Mouse (Mus musculus) midbrain, embryonic 13.5 days (tissue): Measurements from ENCODE around the gene Creg2. TPM values are rescaled to one million over a fixed set of nuclear protein-coding genes. Genes with fewer than 3 reads are reported as not detected.

Experiments used
- ATAC-seq: fragments of 200-750 bp; cut with Nextera tagmentation; 2 replicates; pipeline ENCODE4 v1.8.0; 2017; ENCODE audit warnings: mild to moderate bottlenecking, moderate TSS enrichment, moderate library complexity
- H3K27ac ChIP-seq: fragments of 300-500 bp; sonication (generic); 2 replicates; pipeline ENCODE4 v1.5.1; 2015; ENCODE audit warnings: inconsistent platforms, mild to moderate bottlenecking, moderate library complexity
- H3K27me3 ChIP-seq: fragments of 300-500 bp; sonication (generic); 2 replicates; pipeline ENCODE4 v1.6.1; 2015; ENCODE audit warnings: mild to moderate bottlenecking, inconsistent platforms
- H3K36me3 ChIP-seq: fragments of 300-500 bp; sonication (generic); 2 replicates; pipeline ENCODE4 v1.6.1; 2015; ENCODE audit warnings: mild to moderate bottlenecking, inconsistent platforms
- H3K4me1 ChIP-seq: fragments of 300-500 bp; sonication (generic); replicated peaks from 2 replicates; pipeline ENCODE4 v1.6.1; 2015; ENCODE audit warnings: inconsistent platforms
- H3K4me2 ChIP-seq: fragments of 300-500 bp; sonication (generic); replicated peaks from 2 replicates; pipeline ENCODE4 v1.6.1; 2015; ENCODE audit warnings: moderate library complexity, mild to moderate bottlenecking, inconsistent platforms
- H3K4me3 ChIP-seq: fragments of 300-500 bp; sonication (generic); replicated peaks from 2 replicates; pipeline ENCODE4 v1.5.1; 2015; ENCODE audit warnings: mild to moderate bottlenecking, inconsistent platforms
- H3K9ac ChIP-seq: fragments of 300-500 bp; sonication (generic); replicated peaks from 2 replicates; pipeline ENCODE4 v1.6.1; 2015; ENCODE audit warnings: mild to moderate bottlenecking, inconsistent platforms
- H3K9me3 ChIP-seq: fragments of 300-500 bp; sonication (generic); 2 replicates; pipeline ENCODE4 v1.6.1; 2016; ENCODE audit warnings: mild to moderate bottlenecking, inconsistent platforms
- WGBS: fragments of 180-500 bp; shearing (Covaris S2); methylation state at CpG from one replicate; pipeline ENCODE4 v1.1.7; 2015; 5-methylcytosine and 5-hydroxymethylcytosine counted together
- polyA plus RNA-seq: library from polyadenylated mRNA; unstranded; fragments of >200 nt; fragmentation: Nextera tagmentation; extraction: Ambion mirVana; gene quantifications from 2 replicates; pipeline ENCODE4 v1.2.1, GENCODE M21; 2015

Gene Creg2
- polyA plus RNA-seq, 1 experiment from 2014 or later = 3.7 TPM

DNA sequence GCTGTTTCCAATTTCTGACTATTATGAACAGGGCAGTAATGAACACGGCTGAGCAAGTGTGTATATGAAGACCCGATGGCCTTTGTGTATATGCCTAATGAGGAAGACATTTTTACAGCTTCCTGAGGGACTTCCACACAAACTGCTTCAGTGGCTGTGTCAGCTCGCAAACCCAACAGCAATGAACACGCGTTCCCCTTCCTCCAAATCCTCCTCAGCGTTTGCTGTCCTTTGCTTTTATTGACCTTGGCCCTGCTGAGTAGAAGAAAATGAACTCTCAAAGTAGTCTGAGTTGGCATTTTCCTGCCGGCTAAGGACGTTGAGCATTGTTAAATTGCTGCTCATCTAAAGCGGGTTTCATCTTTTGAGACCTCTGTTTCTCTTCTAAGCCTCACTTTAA, 65.9 kb downstream of the Creg2 start:
- ATAC-seq = no peak
- Histone ChIP-seq H3K4me1 (no peaks in the 10 kb centered on the region), H3K9ac (no peak overlapping the region), H3K4me3 (no peak overlapping the region), H3K27me3 (no peaks in the 10 kb centered on the region), H3K27ac (no peak overlapping the region), H3K4me2 (no peak overlapping the region), H3K36me3 (no peaks in the 10 kb centered on the region), H3K9me3 (no peaks in the 10 kb centered on the region)
- 89% methylated on average over 9 of the region's 9 CpGs for WGBS

DNA sequence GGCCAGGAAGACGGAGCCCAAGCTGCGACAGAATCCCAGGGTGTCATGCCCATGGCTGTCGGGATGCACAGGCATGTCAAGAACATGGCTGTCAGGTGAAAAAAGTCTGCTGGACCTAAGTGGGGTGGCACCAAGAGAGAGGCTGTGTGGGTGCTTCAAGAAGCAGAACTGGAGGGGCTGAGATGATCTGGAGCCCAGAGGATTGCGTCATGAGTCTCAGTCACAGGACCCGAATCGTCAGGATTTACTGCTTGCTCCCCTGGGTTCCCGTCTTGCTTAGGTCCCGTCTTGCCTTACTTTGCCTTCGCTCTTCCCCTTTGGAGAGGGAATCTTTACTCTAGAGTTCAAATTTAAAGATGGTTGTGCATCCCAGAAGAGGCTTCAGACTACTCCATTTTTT, 68.1 kb downstream of the Creg2 start:
- Histone ChIP-seq H3K4me1 (no peaks in the 10 kb centered on the region), H3K9me3 (no peaks in the 10 kb centered on the region), H3K4me3 (no peak overlapping the region), H3K36me3 (no peaks in the 10 kb centered on the region), H3K4me2 (no peak overlapping the region), H3K27me3 (no peaks in the 10 kb centered on the region), H3K9ac (no peak overlapping the region), H3K27ac (no peak overlapping the region)
- 97% methylated on average over 9 of the region's 9 CpGs for WGBS
- ATAC-seq = no peak

DNA sequence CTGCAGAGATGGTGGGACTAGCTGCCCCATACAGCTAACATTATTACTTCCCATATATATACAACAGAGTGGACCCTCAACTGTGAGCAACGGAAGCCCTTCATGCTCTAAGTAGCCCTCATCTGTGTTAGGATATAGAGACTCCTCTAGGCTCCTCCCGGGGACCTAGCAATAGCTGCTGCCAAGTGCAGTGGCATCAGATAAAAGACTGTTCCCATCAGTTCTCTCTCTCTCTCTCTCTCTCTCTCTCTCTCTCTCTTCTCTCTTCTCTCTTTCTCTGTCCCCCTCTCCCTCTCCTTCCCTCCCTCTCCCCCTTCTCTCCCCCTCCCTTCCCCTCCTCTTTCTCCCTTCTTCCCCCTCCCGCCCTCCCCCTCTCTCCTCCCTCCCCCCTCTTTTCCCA, 70.1 kb downstream of the Creg2 start:
- ATAC-seq = no peak

DNA sequence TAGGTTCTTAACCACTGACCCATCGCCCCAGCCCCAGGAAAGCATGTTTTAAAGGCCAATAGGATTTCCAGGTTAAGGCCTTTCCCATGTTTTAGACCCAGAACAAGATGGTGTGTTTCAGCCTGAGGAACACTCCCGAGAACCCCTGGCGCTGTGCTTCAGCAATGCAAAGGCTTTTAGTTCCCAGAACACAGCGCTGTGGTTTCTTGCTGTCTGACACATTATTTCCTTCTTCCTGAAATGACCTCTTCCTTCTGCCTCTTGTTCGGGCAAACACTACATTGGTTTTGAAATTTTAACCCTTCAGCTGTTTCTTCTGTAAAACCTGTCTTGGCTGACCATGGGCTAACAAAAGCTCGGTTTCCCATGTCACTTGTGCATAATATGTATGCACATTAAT, 72.1 kb downstream of the Creg2 start:
- WGBS = 86% methylated on average over 6 of the region's 6 CpGs
- Histone ChIP-seq H3K9ac (no peak overlapping the region), H3K27ac (no peak overlapping the region), H3K4me1 (peaks cover 24% of the 10 kb centered on the region), H3K4me2 (no peak overlapping the region), H3K9me3 (no peaks in the 10 kb centered on the region), H3K36me3 (no peaks in the 10 kb centered on the region), H3K4me3 (no peak overlapping the region), H3K27me3 (no peaks in the 10 kb centered on the region)
- no peak for ATAC-seq

More for the DNA sequence above, 70.1 kb downstream of the Creg2 start:
- H3K27ac ChIP-seq = no peak overlapping the region
- H3K4me3 ChIP-seq = no peak overlapping the region
- H3K4me2 ChIP-seq = no peak overlapping the region
- no peaks in the 10 kb centered on the region for H3K36me3 ChIP-seq
- peaks cover 6% of the 10 kb centered on the region; the same call in 1 of the 2 replicates for H3K4me1 ChIP-seq
- no peak overlapping the region for H3K9ac ChIP-seq
- WGBS = 83% methylated on average over 2 of the region's 3 CpGs
- no peaks in the 10 kb centered on the region for H3K9me3 ChIP-seq
- no peaks in the 10 kb centered on the region for H3K27me3 ChIP-seq

DNA sequence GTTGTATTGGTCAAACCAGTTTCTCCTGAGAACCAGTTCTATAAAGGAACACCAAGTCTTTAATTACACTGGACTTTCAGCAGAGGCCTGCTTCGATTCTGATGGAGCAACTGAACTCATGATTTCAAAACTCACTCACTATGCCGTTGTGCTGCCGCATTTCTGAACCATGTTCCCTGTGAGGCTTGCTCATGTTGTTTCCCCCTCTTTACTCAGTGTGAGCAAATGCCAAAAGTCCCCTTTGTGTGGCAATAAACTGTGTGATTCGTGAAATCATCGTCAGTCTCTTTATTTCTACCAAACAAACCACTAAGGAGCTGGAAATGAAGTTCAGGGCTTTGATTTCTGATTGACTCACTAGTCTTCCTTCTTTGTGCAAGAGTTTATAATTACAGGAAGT, 72.8 kb downstream of the Creg2 start:
- no peak for ATAC-seq
- Histone ChIP-seq H3K9ac (no peak overlapping the region), H3K4me1 (peaks cover 26% of the 10 kb centered on the region), H3K4me3 (no peak overlapping the region), H3K27me3 (no peaks in the 10 kb centered on the region), H3K4me2 (no peak overlapping the region), H3K9me3 (no peaks in the 10 kb centered on the region), H3K27ac (no peak overlapping the region), H3K36me3 (no peaks in the 10 kb centered on the region)
- 91% methylated on average over 5 of the region's 5 CpGs for WGBS

DNA sequence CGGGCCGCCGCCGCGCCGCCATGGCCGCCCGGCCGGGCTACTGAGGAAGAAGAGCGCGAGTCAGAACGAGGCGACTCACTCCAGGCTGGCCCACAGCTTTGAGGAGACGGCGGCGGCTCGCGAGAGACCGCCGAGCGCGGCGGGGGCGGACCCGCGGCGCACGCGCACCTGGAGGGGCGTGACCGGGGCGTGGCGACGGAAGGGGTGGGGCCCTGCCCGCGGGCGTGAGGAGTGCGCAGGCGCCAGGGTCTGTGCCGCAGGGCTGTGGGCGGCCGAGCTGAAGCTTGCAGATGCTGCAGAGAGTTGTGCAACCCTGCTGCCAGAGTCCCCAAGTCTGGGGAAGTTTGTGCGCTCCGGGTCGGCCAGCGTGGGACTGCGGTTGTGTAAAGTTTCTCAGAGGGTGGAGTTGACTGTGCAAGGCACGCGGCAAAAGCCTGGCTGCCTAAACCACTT, 74.0 kb downstream of the Creg2 start, which contains the start of gene Rnf149:
Gene Rnf149 (minus strand): TSS at position 153 of the 453 bp plus-strand sequence.
- Histone ChIP-seq H3K4me1 (peaks cover 26% of the 10 kb centered on the region), H3K27me3 (no peaks in the 10 kb centered on the region), H3K4me2 (peak within 1 kb of the TSS; percentile 77), H3K9ac (peak within 1 kb of the TSS; percentile 91), H3K4me3 (peak within 1 kb of the TSS; percentile 89), H3K36me3 (no peaks in the 10 kb centered on the region), H3K27ac (peak within 1 kb of the TSS; percentile 98), H3K9me3 (no peaks in the 10 kb centered on the region)
- peak; percentile 98 for ATAC-seq
- WGBS = under 1% methylated on average over 48 of the region's 49 CpGs

DNA sequence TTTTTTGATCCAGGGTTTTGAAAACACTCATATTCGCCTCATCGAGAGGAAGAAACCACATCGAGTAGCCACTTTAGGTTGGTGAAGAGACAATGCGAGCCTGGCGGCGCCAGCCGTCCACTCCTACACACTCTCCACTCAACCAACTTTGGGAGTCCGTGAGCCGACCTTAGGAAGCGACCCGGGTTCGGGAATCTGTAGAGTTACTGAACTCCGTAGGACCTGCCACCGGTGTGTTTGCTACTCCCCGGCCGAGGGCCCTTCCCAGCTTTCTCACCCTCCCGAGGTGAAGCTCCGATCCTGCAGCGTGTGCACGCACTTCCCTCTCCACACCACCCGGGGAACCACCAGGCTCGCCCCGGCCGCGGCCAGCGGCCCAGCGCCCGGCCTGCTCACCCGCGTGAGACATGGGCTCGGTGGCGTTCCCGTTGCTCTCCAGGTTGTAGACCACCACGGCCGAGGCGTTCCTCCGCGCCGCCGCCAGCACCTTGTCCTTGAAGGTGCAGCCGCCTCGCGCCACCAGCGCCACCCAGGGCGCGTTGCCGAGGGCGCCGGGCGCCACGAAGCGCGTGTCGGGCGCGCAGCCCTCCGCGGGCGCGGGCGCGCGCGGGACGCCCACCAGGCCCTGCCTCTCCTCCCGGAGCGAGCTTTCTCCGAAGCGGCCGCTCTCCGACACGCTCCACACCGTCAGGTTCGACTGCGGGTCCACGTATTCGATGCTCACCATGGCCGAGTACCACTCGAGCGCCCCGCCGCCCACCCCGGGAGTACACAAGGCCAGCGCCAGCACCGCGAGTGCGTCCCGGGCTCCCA, 74.6 kb downstream of the Creg2 start:
- peak overlapping the region; percentile 77 for H3K4me2 ChIP-seq
- ATAC-seq = peak; percentile 92
- no peaks in the 10 kb centered on the region for H3K36me3 ChIP-seq
- no peaks in the 10 kb centered on the region for H3K9me3 ChIP-seq
- H3K27ac ChIP-seq = peak overlapping the region; percentile 98
- peaks cover 26% of the 10 kb centered on the region for H3K4me1 ChIP-seq
- peak overlapping the region; percentile 89 for H3K4me3 ChIP-seq
- no peaks in the 10 kb centered on the region for H3K27me3 ChIP-seq
- peak overlapping the region; percentile 91 for H3K9ac ChIP-seq
- WGBS = under 1% methylated on average over 86 of the region's 88 CpGs

DNA sequence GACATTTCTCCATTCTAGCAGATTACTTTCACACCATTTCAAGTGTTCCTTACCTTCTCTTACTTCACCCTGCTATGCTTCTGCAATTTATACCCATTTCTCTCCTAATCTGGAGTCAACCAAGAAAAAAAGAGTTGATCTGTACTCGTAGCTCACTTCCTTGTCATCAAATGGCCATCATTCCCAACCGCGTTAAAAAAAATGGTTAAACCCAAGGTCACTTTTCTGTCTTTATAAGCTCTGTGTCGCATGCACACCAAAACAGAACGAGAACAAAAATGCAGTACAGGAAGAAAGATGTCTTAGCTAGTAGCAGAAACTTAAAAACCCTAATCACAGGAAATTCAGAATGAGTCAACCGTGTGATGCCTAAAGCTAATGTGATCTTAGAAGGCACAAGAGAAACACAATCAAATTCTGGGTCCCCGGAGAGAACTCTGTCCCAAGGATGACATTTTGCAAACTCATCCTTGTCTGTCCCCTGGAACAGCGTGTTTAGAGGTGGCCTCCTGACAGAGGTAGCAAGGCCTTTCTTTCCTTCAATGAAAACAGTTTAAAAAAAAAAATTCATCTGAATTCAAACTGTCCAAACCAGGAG, 75.4 kb downstream of the Creg2 start:
- Histone ChIP-seq H3K4me1 (peaks cover 26% of the 10 kb centered on the region), H3K9ac (peak overlapping the region; percentile 91), H3K27ac (peak overlapping the region; percentile 98; the same call in 1 of the 2 replicates), H3K9me3 (no peaks in the 10 kb centered on the region), H3K4me3 (peak overlapping the region; percentile 89), H3K4me2 (peak overlapping the region; percentile 77), H3K36me3 (no peaks in the 10 kb centered on the region), H3K27me3 (no peaks in the 10 kb centered on the region)
- no peak for ATAC-seq
- WGBS = 22% methylated on average over 8 of the region's 8 CpGs

DNA sequence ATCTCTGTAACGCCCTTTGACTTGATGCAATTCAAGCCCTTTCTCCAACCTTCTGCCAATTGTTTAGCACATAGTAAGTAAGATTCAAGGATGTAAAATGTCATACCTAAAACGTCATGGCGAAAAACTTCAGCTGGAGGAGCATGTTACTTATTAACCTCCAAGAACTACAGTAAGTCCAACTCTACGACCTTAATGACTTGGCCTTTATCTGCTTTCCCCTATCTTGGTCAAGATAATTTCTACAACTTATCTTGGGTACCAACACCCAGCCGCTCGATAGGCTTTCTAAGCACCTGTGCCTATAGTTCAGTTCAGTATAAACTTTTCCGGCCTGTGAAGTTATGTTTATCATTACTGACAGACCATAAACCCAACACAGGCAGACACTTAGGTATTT, 77.4 kb downstream of the Creg2 start:
- H3K27ac ChIP-seq = no peak overlapping the region
- H3K4me3 ChIP-seq = no peak overlapping the region
- H3K9me3 ChIP-seq = no peaks in the 10 kb centered on the region
- peaks cover 26% of the 10 kb centered on the region for H3K4me1 ChIP-seq
- H3K36me3 ChIP-seq = no peaks in the 10 kb centered on the region
- no peaks in the 10 kb centered on the region for H3K27me3 ChIP-seq
- H3K9ac ChIP-seq = no peak overlapping the region
- 94% methylated on average over 7 of the region's 7 CpGs for WGBS
- H3K4me2 ChIP-seq = no peak overlapping the region
- ATAC-seq = no peak

DNA sequence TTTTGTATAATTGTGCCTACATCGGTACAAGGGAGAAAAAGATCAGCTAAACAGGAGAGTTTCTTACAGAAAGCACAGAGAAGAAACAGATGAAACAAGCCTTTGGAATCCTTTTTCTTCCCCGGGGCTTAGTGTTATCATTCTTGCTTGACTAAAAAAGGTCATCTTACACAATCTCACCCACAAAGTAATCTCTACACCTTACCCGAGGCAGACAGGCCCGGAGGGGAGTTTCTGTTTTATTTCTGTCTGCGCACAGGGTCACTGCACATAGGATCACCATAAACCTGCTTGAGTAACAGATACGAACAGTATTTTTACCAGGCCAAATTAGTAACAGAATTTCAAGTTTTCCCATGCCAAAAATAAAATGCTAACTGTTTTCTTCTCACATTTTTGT, 79.6 kb downstream of the Creg2 start:
- Histone ChIP-seq H3K27ac (no peak overlapping the region), H3K4me3 (no peak overlapping the region), H3K27me3 (no peaks in the 10 kb centered on the region), H3K9me3 (no peaks in the 10 kb centered on the region), H3K4me2 (no peak overlapping the region), H3K36me3 (no peaks in the 10 kb centered on the region), H3K4me1 (peaks cover 21% of the 10 kb centered on the region), H3K9ac (no peak overlapping the region)
- ATAC-seq = no peak
- WGBS = 74% methylated on average over 6 of the region's 6 CpGs
